Mouse (Mus musculus) lung, postnatal 0 days (tissue): ENCODE results near the gene B4galt1.

Source experiments
- CTCF ChIP-seq: IDR thresholded peaks from 2 replicates; pipeline ENCODE4 v1.5.1; 2016; ENCODE audit warnings: antibody characterized with exemption, mild to moderate bottlenecking
- EP300 ChIP-seq: IDR thresholded peaks from 2 replicates; pipeline ENCODE4 v1.6.1; 2016; ENCODE audit warnings: antibody characterized with exemption, mild to moderate bottlenecking, control low read depth

DNA sequence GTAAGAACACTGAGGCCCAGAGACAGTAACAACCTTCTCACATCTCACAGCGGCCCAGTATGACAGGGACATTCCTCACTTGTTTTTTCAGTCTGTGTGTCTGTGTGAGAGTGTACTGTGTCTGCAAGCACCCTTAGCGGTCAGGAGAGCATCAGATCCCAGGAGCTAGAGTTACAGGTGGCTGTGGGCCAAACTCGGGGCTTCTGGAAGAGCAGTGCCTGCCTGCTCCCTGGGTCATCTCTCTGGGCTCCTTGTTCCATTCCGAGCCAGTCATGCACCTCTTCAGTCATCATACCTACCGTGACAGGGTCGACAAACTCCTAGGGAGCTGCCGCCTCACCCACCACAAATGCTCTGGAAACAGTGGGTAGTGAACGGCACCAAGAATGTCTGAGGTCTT, 10.1 kb downstream of the B4galt1 start:
- TF ChIP-seq CTCF (no peak), EP300 (no peak)
